Mouse (Mus musculus) forebrain, postnatal 0 days (tissue): ENCODE measurements around the gene Klf11. TPM values are rescaled to one million over a fixed set of nuclear protein-coding genes. Genes with fewer than 3 reads are reported as not detected.
"Not testable (repeated sequence)": the region's sequence is repeated elsewhere in the genome, so short reads cannot be mapped to it uniquely, and the experiment has no call there.

Experiments
- ATAC-seq: fragments of 200-750 bp; cut with Nextera tagmentation; 2 replicates; pipeline ENCODE4 v1.8.0; 2017; ENCODE audit warnings: mild to moderate bottlenecking, moderate library complexity
- DNase-seq: peaks from one replicate; pipeline ENCODE4 v3.0.0-alpha.2; 2015
- H3K27ac ChIP-seq: fragments of 300-500 bp; sonication (generic); 2 replicates; pipeline ENCODE4 v1.5.1; 2014; ENCODE audit warnings: low read depth, mild to moderate bottlenecking, antibody characterized with exemption, low read length, moderate library complexity, mixed read lengths
- H3K27me3 ChIP-seq: fragments of 300-500 bp; sonication (generic); 2 replicates; pipeline ENCODE4 v1.6.1; 2014; ENCODE audit warnings: mild to moderate bottlenecking, low read length, mixed read lengths; ENCODE audit not compliant: insufficient read depth
- H3K36me3 ChIP-seq: fragments of 300-500 bp; sonication (generic); 2 replicates; pipeline ENCODE4 v1.6.1; 2014; ENCODE audit warnings: mild to moderate bottlenecking, moderate library complexity; ENCODE audit not compliant: insufficient read depth
- H3K4me1 ChIP-seq: fragments of 300-500 bp; sonication (generic); 2 replicates; pipeline ENCODE4 v1.6.1; 2014; ENCODE audit warnings: antibody characterized with exemption; ENCODE audit not compliant: insufficient read depth
- H3K4me2 ChIP-seq: fragments of 300-500 bp; sonication (generic); 2 replicates; pipeline ENCODE4 v1.6.1; 2014; ENCODE audit warnings: low read depth, mild to moderate bottlenecking, moderate library complexity
- H3K4me3 ChIP-seq: fragments of 300-500 bp; sonication (generic); 2 replicates; pipeline ENCODE4 v1.5.1; 2014; ENCODE audit warnings: low read depth, low read length, mixed read lengths
- H3K9ac ChIP-seq: fragments of 300-500 bp; sonication (generic); 2 replicates; pipeline ENCODE4 v1.6.1; 2014; ENCODE audit warnings: mild to moderate bottlenecking
- H3K9me3 ChIP-seq: fragments of 300-500 bp; sonication (generic); 2 replicates; pipeline ENCODE4 v1.6.1; 2016; ENCODE audit warnings: low read length
- CTCF ChIP-seq: sonication (generic); IDR thresholded peaks from 2 replicates; pipeline ENCODE4 v1.5.1; 2016; ENCODE audit warnings: antibody characterized with exemption, control low read depth, low read depth
- WGBS: fragments of 180-500 bp; shearing (Covaris S2); extraction: QIAGEN DNeasy Blood & Tissue Kit; methylation state at CpG from one replicate; pipeline ENCODE4 v1.1.7; 2014; 5-methylcytosine and 5-hydroxymethylcytosine counted together
- polyA plus RNA-seq: library from polyadenylated mRNA; unstranded; fragments of >200 nt; fragmentation: Nextera tagmentation; extraction: Ambion mirVana; gene quantifications from 2 replicates; pipeline ENCODE4 v1.2.1, GENCODE M21; 2015
- total RNA-seq: library from RNA; depleted of rRNA; stranded (reverse); fragments of >200 nt; gene quantifications from 2 replicates; pipeline ENCODE4 v1.2.3, GENCODE M21; 2014

Klf11 gene
- total and polyA plus RNA-seq, 2 experiments from 2014 or later: 22.9 to 30.7 TPM

DNA sequence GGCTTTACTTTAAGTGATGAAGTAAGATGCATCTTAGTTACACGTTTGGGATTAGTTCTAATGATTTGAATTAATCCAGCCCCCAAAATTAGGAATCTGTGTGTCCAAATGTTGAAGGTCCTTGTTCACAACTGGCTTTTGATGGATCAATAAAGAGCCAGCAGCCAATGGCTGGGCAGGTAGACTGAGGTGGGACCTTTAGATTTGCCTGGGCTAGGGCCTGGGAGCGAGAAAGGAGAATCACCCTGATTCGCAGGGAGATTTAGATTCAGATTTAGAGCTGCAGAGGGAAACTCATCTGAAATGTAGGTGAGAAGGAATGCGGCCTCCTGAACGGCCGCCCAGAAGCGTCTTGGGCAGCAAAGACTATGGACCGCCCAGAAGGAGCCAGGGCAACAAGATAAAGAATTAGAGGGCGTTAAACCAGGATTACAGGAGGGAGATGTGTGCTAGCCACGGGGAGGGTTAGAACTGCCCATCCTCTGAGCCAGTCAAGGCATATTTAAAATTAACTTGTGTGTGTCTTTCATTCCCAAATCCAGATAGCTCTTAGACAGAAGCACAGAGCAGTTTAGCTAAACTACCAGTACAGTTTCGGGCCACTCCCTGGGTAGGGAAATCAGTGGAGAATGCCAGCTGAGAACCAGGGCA lies 35.7 kb downstream of the Klf11 start:
- Histone ChIP-seq H3K9ac (no peak overlapping the region), H3K4me2 (no peak overlapping the region), H3K9me3 (no peaks in the 10 kb centered on the region), H3K27ac (no peak overlapping the region), H3K4me1 (peaks cover 6% of the 10 kb centered on the region; the same call in 1 of the 2 replicates), H3K36me3 (no peaks in the 10 kb centered on the region), H3K4me3 (no peak overlapping the region), H3K27me3 (no peaks in the 10 kb centered on the region)
- WGBS: 78% methylated on average over 11 of the region's 11 CpGs
- ATAC-seq (no peak), DNase-seq (no peak)
- TF ChIP-seq CTCF: no peak

DNA sequence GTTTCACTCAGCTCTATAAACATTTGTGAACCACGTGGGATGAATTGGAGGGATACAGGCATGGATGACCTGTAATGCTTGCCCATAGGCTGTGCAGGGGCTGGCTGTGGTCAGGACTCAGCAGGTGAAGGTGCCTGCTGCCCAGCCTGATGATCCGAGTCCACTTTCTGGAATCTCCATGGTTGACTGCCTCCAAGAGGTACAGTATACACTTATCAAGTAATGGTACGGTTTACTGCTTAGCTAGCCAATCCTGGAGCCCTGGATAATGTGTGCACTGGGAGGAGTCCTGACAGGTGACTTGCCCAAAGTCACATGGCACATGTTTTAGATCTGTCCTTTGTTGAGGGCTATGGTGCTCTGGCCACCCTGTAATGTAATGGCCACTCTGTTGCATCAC lies 39.3 kb downstream of the Klf11 start:
- Histone ChIP-seq H3K9me3 (no peaks in the 10 kb centered on the region), H3K9ac (no peak overlapping the region), H3K4me2 (no peak overlapping the region), H3K4me1 (no peaks in the 10 kb centered on the region), H3K36me3 (no peaks in the 10 kb centered on the region), H3K27ac (no peak overlapping the region), H3K27me3 (no peaks in the 10 kb centered on the region), H3K4me3 (no peak overlapping the region)
- DNase-seq (no peak), ATAC-seq (no peak)
- TF ChIP-seq CTCF: no peak
- 85% methylated on average over 3 of the region's 3 CpGs for WGBS

DNA sequence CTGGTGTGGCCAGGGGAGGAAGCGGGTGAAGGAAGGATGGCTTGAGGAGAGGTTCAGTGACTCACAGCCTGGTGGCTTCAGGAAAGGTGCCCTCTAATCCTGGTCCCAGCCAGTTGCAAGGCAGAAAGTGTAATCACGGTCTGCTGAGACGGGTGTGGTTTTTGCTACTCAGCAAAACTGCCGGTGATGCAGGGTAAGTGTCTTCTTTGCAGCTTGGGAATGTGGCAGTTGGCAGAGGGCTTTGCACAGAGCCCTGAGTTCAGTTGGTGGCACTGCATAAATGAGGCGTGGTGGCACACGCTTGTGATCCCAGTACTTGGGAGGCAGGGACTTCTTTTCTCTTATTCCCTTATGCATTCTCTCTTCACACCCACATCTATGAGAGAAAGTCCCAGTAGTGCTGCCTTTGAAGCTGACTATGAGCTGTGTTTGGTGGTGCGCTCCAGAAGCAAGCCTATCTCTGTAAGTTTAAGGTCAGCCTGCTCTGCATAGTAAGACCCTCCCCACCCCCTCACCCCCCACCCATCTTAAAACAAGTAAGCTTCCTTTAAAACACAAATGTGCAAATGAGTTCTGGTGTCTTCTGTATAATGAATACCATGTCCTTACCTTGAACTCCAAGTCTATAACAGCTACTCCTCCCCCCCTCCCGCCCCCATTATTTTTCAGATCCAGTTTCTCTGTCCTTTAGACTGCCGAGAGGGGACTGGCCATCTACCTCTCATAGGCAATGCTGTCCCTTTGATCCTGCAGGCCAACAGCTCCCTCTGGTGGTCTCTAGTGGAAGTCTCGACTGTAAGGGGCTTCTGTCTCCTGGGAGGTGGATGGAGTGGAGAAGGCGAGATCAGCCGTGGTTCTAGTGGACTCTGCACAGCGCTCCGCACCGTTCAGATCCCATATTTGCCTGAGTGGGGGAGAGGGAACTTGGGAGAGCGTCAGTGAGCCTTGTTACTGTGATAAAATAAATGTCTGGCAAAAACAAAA lies 45.7 kb downstream of the Klf11 start:
- no peaks in the 10 kb centered on the region for H3K4me1 ChIP-seq
- DNase-seq (peak; percentile 90), ATAC-seq (peak; percentile 92)
- H3K9ac ChIP-seq: no peak overlapping the region
- H3K36me3 ChIP-seq: no peaks in the 10 kb centered on the region
- H3K27ac ChIP-seq: no peak overlapping the region
- peak; percentile 97 for TF ChIP-seq CTCF
- H3K4me3 ChIP-seq: no peak overlapping the region
- H3K9me3 ChIP-seq: no peaks in the 10 kb centered on the region
- peak overlapping the region; percentile 38; the same call in 1 of the 2 replicates for H3K4me2 ChIP-seq
- WGBS: 44% methylated on average over 16 of the region's 16 CpGs
- H3K27me3 ChIP-seq: no peaks in the 10 kb centered on the region

DNA sequence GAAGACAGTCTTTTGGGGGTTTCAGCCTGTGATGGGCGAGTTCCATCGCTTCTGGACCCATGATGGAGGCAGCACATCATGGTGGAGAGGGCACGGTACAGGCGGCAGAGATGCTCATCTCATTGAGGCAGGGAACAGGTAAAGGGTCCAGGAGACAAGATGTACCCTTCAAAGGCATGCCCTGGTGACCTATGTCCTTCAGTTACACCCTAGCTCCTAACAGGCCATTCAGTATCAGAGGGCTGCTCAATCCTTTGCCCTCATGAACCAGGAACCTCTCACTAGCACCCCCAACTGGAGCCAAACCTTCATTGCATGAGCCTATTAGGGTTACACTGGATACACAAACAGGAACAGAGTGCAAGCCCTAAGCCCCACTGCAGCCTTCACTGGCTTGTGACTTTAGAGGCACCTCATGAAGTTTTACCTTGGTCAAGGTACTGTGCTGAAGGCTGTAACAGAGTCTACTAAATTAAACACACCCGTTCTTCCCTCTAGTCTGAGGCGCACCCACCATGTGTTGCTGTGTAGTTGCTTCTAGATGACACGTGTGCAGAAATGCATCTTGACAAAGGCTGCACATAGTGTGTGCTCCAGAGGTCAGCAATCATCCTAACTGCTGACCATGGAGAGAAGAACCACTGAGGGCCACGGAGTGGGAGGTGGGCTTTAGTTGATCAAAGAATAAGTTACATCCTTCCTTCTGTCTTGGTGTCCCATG lies 46.6 kb downstream of the Klf11 start:
- no peak overlapping the region for H3K27ac ChIP-seq
- H3K4me1 ChIP-seq: no peaks in the 10 kb centered on the region
- DNase-seq (no peak), ATAC-seq (peak; percentile 47)
- H3K9me3 ChIP-seq: no peaks in the 10 kb centered on the region
- peak overlapping the region; percentile 38; the same call in 1 of the 2 replicates for H3K4me2 ChIP-seq
- H3K9ac ChIP-seq: no peak overlapping the region
- no peaks in the 10 kb centered on the region for H3K36me3 ChIP-seq
- no peak for TF ChIP-seq CTCF
- 65% methylated on average over 8 of the region's 8 CpGs for WGBS
- no peak overlapping the region for H3K4me3 ChIP-seq
- no peaks in the 10 kb centered on the region for H3K27me3 ChIP-seq

DNA sequence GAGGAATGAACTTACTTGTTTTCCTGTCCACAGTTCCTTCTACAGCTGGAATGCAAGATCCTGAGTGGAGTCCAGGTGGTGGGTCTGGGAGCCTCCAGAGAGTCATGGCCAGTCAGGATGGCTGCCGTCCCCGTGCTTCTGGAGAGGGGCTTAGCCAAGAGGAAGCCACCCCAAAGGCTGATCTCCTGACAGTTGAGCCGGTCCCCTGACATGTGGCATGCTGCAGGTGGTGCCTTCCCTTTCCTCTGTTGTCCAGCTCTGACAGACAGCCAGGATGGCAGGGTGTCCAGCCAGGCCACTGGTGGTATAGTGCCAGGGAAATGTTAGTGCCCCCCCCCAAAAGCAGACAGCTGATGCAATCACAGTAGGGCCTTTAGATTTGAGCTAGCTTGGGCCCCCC lies 47.4 kb downstream of the Klf11 start:
- H3K4me3 ChIP-seq: no peak overlapping the region
- 79% methylated on average over 3 of the region's 3 CpGs for WGBS
- no peak overlapping the region for H3K9ac ChIP-seq
- H3K9me3 ChIP-seq: no peaks in the 10 kb centered on the region
- H3K27me3 ChIP-seq: no peaks in the 10 kb centered on the region
- TF ChIP-seq CTCF: no peak
- H3K4me1 ChIP-seq: no peaks in the 10 kb centered on the region
- no peak overlapping the region for H3K27ac ChIP-seq
- ATAC-seq (no peak), DNase-seq (no peak)
- no peak overlapping the region for H3K4me2 ChIP-seq
- no peaks in the 10 kb centered on the region for H3K36me3 ChIP-seq

DNA sequence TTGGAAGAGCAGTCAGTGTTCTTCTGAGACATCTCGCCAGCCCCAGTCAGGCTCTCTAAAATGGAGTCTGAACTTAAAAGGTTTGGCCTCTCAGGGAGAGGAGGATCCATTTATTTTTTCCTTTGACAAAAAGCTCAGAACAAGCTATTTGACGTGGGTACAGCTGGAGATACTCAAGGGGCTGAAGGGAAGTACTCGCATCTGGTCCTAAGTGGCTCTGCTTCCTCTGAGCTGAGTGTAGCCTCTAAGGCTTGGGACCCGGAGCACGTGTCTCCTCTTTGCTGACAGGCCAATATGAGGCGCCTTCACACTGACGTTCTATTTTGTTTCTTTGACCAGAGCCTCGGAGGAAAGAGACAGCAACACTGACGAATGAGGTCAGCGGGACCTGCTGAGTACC lies 48.5 kb downstream of the Klf11 start:
- H3K4me2 ChIP-seq: no peak overlapping the region
- no peaks in the 10 kb centered on the region for H3K4me1 ChIP-seq
- no peaks in the 10 kb centered on the region for H3K36me3 ChIP-seq
- no peak for TF ChIP-seq CTCF
- H3K27ac ChIP-seq: no peak overlapping the region
- no peaks in the 10 kb centered on the region for H3K9me3 ChIP-seq
- WGBS: 72% methylated on average over 10 of the region's 10 CpGs
- no peak for DNase-seq
- H3K27me3 ChIP-seq: no peaks in the 10 kb centered on the region
- H3K9ac ChIP-seq: no peak overlapping the region
- H3K4me3 ChIP-seq: no peak overlapping the region
- ATAC-seq: no peak

DNA sequence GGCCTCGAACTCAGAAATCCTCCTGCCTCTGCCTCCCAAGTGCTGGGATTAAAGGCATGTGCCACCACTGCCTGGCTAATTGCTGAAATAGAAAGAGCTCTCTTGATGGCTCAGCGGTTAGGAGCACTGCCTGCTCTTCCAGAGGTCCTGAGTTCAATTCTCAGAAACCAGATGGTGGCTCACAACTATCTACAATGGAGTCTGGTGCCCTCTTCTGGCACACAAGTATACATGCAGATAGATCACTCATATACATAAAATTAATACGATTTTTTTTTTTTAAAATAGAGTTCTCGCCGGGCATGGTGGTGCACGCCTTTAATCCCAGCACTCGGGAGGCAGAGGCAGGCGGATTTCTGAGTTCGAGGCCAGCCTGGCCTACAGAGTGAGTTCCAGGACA lies 50.5 kb downstream of the Klf11 start:
- not testable (repeated sequence) for H3K27ac ChIP-seq, ATAC-seq, H3K9ac ChIP-seq, H3K4me2 ChIP-seq, H3K36me3 ChIP-seq, H3K27me3 ChIP-seq, H3K4me3 ChIP-seq, H3K9me3 ChIP-seq, H3K4me1 ChIP-seq, DNase-seq
- WGBS: 89% methylated on average over 9 of the region's 9 CpGs
